11 mouse cellular contexts compared by ENCODE assay signal in the genomic region with DNA sequence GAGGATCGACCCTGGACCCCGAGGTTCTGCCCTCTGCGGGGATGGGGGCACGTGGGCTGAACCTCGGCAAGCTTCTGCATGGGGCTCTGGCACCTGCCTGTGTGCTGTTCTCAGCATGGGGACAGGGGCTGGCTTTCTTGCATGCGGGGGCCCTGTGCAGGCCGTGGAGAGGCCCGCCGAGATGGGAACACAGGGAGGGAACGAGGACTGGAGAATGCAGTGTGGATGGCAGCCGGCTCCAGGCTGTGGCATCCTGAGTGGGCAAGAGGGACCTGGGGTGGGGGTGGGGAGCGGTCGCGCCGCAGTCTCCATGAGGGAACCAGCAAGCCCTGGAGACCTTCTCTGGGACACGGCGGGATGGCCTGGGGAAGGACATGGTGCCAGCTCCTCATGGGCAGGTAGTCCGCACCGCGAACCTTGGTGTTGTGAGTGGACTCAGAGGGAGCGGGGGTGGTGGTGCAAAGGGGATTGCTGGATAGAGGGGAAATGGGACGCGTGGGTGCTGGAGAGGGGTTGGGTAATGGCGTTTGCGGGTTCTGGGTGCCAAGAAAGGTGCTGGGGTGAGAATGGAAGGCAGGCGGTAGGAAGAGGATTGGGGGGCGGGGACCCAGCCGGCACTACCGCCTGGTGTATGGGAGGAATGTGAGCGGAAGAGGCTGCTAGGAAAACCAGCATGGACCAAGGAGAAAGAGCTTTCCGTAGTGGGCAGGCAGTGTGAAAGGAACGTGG. TPM values are rescaled to one million over a fixed set of nuclear protein-coding genes. Genes with fewer than 3 reads are reported as not detected.
DNase-seq lines count a peak whose midpoint lies in the region; ATAC-seq lines count a peak whose summit lies in the region.
"Had no signal": no experiment of that assay in that cellular context is flagged by ENCODE, and none has a peak within 500 bp of the region (broad histone marks: within the 10 kb centered on the region; RNA-seq: fewer than 3 reads in every experiment).

No protein-coding gene starts in this region.

- H3K4me1 ChIP-seq in hindbrain, embryonic 13.5 days (replicated peaks), result peaks cover 29% of the 10 kb centered on the region
- H3K4me1 ChIP-seq in neural tube, embryonic 14.5 days (ENCODE audit: control insufficient read depth, insufficient read depth, low read length), result peaks cover 8% of the 10 kb centered on the region; the same call in 1 of the 2 replicates

- peak overlapping the region; percentile 96 for H3K9ac ChIP-seq in hindbrain, embryonic 13.5 days
- H3K9ac ChIP-seq in neural tube, embryonic 14.5 days (replicated peaks; ENCODE audit: low read depth, low read length), result peak overlapping the region; percentile 91

- peak overlapping the region; percentile 94 for H3K4me2 ChIP-seq in hindbrain, embryonic 13.5 days
- peak overlapping the region; percentile 87 for H3K4me2 ChIP-seq in neural tube, embryonic 14.5 days (ENCODE audit: low read depth, low read length)

- peak; percentile 34 for DNase-seq in layer of hippocampus, adult 9-11 months
- no peak for DNase-seq in layer of hippocampus, adult 9-10 months (ENCODE audit: low spot score)
- peak; percentile 49 to 53 for DNase-seq in cerebellum, postnatal 25 days
- no peak for DNase-seq in B cell, adult 2 months
- DNase-seq in kidney, postnatal 14 days, result no peak
- no peak for DNase-seq in urinary bladder, postnatal 14 days (ENCODE audit: low spot score)
- DNase-seq: gastrocnemius, adult 2 months; lung, postnatal 36 days; thymus, adult 2 months had no signal

- peak; percentile 34 for ATAC-seq in hindbrain, embryonic 13.5 days (ENCODE audit: low FRiP score)
- peak; percentile 10; the same call in 1 of the 2 replicates for ATAC-seq in neural tube, embryonic 14.5 days (ENCODE audit: low read depth)

- H3K27ac ChIP-seq in hindbrain, embryonic 13.5 days, result peak overlapping the region; percentile 96
- H3K27ac ChIP-seq in neural tube, embryonic 14.5 days (ENCODE audit: low read depth, low read length), result peak overlapping the region; percentile 91
- H3K27ac ChIP-seq: gastrocnemius, adult 2 months had no signal

- H3K9me3 ChIP-seq in hindbrain, embryonic 13.5 days, result no peaks in the 10 kb centered on the region
- H3K9me3 ChIP-seq in neural tube, embryonic 14.5 days (ENCODE audit: control insufficient read depth, low read length), result no peaks in the 10 kb centered on the region

- H3K27me3 ChIP-seq in hindbrain, embryonic 13.5 days, result peaks cover 68% of the 10 kb centered on the region
- peaks cover 12% of the 10 kb centered on the region for H3K27me3 ChIP-seq in neural tube, embryonic 14.5 days (ENCODE audit: control insufficient read depth, insufficient read depth, low read length)

- WGBS in hindbrain, embryonic 13.5 days, result 3% methylated on average over 32 of the region's 32 CpGs
- WGBS in neural tube, embryonic 14.5 days, result under 1% methylated on average over 32 of the region's 32 CpGs

- peaks cover 21% of the 10 kb centered on the region for H3K36me3 ChIP-seq in hindbrain, embryonic 13.5 days
- H3K36me3 ChIP-seq in neural tube, embryonic 14.5 days (ENCODE audit: control insufficient read depth, insufficient read depth, low read length), result no peaks in the 10 kb centered on the region

- H3K4me3 ChIP-seq in hindbrain, embryonic 13.5 days, result peak overlapping the region; percentile 73
- H3K4me3 ChIP-seq in neural tube, embryonic 14.5 days (ENCODE audit: low read depth, low read length), result peak overlapping the region; percentile 65
- H3K4me3 ChIP-seq: gastrocnemius, adult 2 months had no signal

RNA-seq across cellular contexts. Expression of a gene that starts 27.2 kb away (rescaled TPM):
- polyA plus RNA-seq in hindbrain, embryonic 13.5 days (2015; fragmentation: Nextera tagmentation; extraction: Ambion mirVana), result 31.7 and 32.6 TPM in 2 replicates
- polyA plus RNA-seq in neural tube, embryonic 14.5 days (2014; fragmentation: Nextera tagmentation; extraction: Ambion mirVana), result 39.9 and 62.7 TPM in 2 replicates

RNA-seq across cellular contexts. Expression of a gene that starts 30.6 kb away (rescaled TPM):
- polyA plus RNA-seq in hindbrain, embryonic 13.5 days (2015; fragmentation: Nextera tagmentation; extraction: Ambion mirVana), result 3.4 and 3.9 TPM in 2 replicates
- polyA plus RNA-seq in neural tube, embryonic 14.5 days (2014; fragmentation: Nextera tagmentation; extraction: Ambion mirVana), result 2.8 and 4.6 TPM in 2 replicates

RNA-seq across cellular contexts. Expression of a gene that starts 46.6 kb away (rescaled TPM):
- polyA plus RNA-seq in hindbrain, embryonic 13.5 days (2015; fragmentation: Nextera tagmentation; extraction: Ambion mirVana), result 26.1 and 27.7 TPM in 2 replicates
- polyA plus RNA-seq in neural tube, embryonic 14.5 days (2014; fragmentation: Nextera tagmentation; extraction: Ambion mirVana), result 52.7 and 68.4 TPM in 2 replicates

RNA-seq across cellular contexts. Expression of a gene that starts 48.3 kb away (rescaled TPM):
- 1.8 and 2.4 TPM in 2 replicates for polyA plus RNA-seq in hindbrain, embryonic 13.5 days (2015; fragmentation: Nextera tagmentation; extraction: Ambion mirVana)
- 2.0 and 2.6 TPM in 2 replicates for polyA plus RNA-seq in neural tube, embryonic 14.5 days (2014; fragmentation: Nextera tagmentation; extraction: Ambion mirVana)

Comparison
In these comparisons a context has a peak if more than half of its experiments do, and no peak if none do; other contexts are left out.
1. DNase-seq: peak in layer of hippocampus, adult 9-11 months (single experiment) and cerebellum, postnatal 25 days (2 of 2); none in layer of hippocampus, adult 9-10 months (single experiment), B cell, adult 2 months (0 of 2), kidney, postnatal 14 days (single experiment) and urinary bladder, postnatal 14 days (single experiment).